Mouse (Mus musculus) hindbrain, embryonic 14.5 days (tissue): ENCODE data around the gene Mpo. TPM values are rescaled to one million over a fixed set of nuclear protein-coding genes. Genes with fewer than 3 reads are reported as not detected.

Experiments
- ATAC-seq: fragments of 200-750 bp; cut with Nextera tagmentation; 2 replicates; pipeline ENCODE4 v1.8.0; 2017; ENCODE audit warnings: moderate number of reproducible peaks, mild to moderate bottlenecking, moderate TSS enrichment, moderate library complexity; ENCODE audit not compliant: low FRiP score
- DNase-seq: peaks from one replicate; pipeline ENCODE4 v3.0.0-alpha.2; 2015; ENCODE audit warnings: low spot score
- H3K27ac ChIP-seq: fragments of 300-500 bp; sonication (generic); 2 replicates; pipeline ENCODE4 v1.5.1; 2014; ENCODE audit warnings: mild to moderate bottlenecking, moderate library complexity
- H3K27me3 ChIP-seq: fragments of 300-500 bp; sonication (generic); 2 replicates; pipeline ENCODE4 v1.6.1; 2014; ENCODE audit warnings: mild to moderate bottlenecking, low read length, mixed read lengths; ENCODE audit not compliant: control insufficient read depth, insufficient read depth
- H3K36me3 ChIP-seq: fragments of 300-500 bp; sonication (generic); replicated peaks from 2 replicates; pipeline ENCODE4 v1.6.1; 2014; ENCODE audit not compliant: control insufficient read depth, insufficient read depth
- H3K4me1 ChIP-seq: fragments of 300-500 bp; sonication (generic); replicated peaks from 2 replicates; pipeline ENCODE4 v1.6.1; 2014; ENCODE audit warnings: antibody characterized with exemption, low read length, mixed read lengths; ENCODE audit not compliant: control insufficient read depth, insufficient read depth
- H3K4me2 ChIP-seq: fragments of 300-500 bp; sonication (generic); replicated peaks from 2 replicates; pipeline ENCODE4 v1.6.1; 2014; ENCODE audit warnings: mild to moderate bottlenecking, moderate library complexity
- H3K4me3 ChIP-seq: fragments of 300-500 bp; sonication (generic); replicated peaks from 2 replicates; pipeline ENCODE4 v1.5.1; 2014; ENCODE audit warnings: mild to moderate bottlenecking, low read length
- H3K9ac ChIP-seq: fragments of 300-500 bp; sonication (generic); 2 replicates; pipeline ENCODE4 v1.6.1; 2014
- H3K9me3 ChIP-seq: fragments of 300-500 bp; sonication (generic); 2 replicates; pipeline ENCODE4 v1.6.1; 2016; ENCODE audit warnings: low read length; ENCODE audit not compliant: control insufficient read depth
- WGBS: fragments of 180-500 bp; shearing (Covaris S2); extraction: QIAGEN DNeasy Blood & Tissue Kit; methylation state at CpG from one replicate; pipeline ENCODE4 v1.1.7; 2014; 5-methylcytosine and 5-hydroxymethylcytosine counted together
- polyA plus RNA-seq: library from polyadenylated mRNA; unstranded; fragments of >200 nt; fragmentation: Nextera tagmentation; extraction: Ambion mirVana; gene quantifications from 2 replicates; pipeline ENCODE4 v1.2.1, GENCODE M21; 2014

The Mpo gene
- polyA plus RNA-seq, 1 experiment from 2014 or later, result 0.88 TPM

- H3K27me3 ChIP-seq, result no peaks in the 10 kb centered on the region
- no peak overlapping the region for H3K4me3 ChIP-seq
- no peaks in the 10 kb centered on the region for H3K4me1 ChIP-seq
- no peak for ATAC-seq
- H3K9me3 ChIP-seq, result no peaks in the 10 kb centered on the region
- H3K4me2 ChIP-seq, result no peak overlapping the region
- WGBS, result 84% methylated on average over 11 of the region's 11 CpGs
- no peak for DNase-seq
- peaks cover 4% of the 10 kb centered on the region; the same call in 1 of the 2 replicates for H3K36me3 ChIP-seq
- H3K27ac ChIP-seq, result no peak overlapping the region
- no peak overlapping the region for H3K9ac ChIP-seq
Measured at GRCm38 (mm10) chr11:87750043-87750421, 43.3 kb upstream of the Mpo start.

GRCm38 (mm10) chr11:87750521-87750920 lies 42.9 kb upstream of the Mpo start:
- H3K36me3 ChIP-seq, result no peaks in the 10 kb centered on the region
- H3K9me3 ChIP-seq, result no peaks in the 10 kb centered on the region
- no peak for DNase-seq
- H3K4me1 ChIP-seq, result no peaks in the 10 kb centered on the region
- 77% methylated on average over 3 of the region's 3 CpGs for WGBS
- ATAC-seq, result no peak
- H3K9ac ChIP-seq, result no peak overlapping the region
- no peak overlapping the region for H3K4me2 ChIP-seq
- H3K27ac ChIP-seq, result no peak overlapping the region
- H3K27me3 ChIP-seq, result no peaks in the 10 kb centered on the region
- H3K4me3 ChIP-seq, result no peak overlapping the region

GRCm38 (mm10) chr11:87751031-87751430 lies 42.4 kb upstream of the Mpo start:
- no peaks in the 10 kb centered on the region for H3K27me3 ChIP-seq
- no peak for ATAC-seq
- H3K36me3 ChIP-seq, result no peaks in the 10 kb centered on the region
- H3K9me3 ChIP-seq, result no peaks in the 10 kb centered on the region
- no peak overlapping the region for H3K27ac ChIP-seq
- H3K9ac ChIP-seq, result no peak overlapping the region
- DNase-seq, result no peak
- 79% methylated on average over 8 of the region's 8 CpGs for WGBS
- no peak overlapping the region for H3K4me2 ChIP-seq
- H3K4me1 ChIP-seq, result no peaks in the 10 kb centered on the region
- H3K4me3 ChIP-seq, result no peak overlapping the region

DNA sequence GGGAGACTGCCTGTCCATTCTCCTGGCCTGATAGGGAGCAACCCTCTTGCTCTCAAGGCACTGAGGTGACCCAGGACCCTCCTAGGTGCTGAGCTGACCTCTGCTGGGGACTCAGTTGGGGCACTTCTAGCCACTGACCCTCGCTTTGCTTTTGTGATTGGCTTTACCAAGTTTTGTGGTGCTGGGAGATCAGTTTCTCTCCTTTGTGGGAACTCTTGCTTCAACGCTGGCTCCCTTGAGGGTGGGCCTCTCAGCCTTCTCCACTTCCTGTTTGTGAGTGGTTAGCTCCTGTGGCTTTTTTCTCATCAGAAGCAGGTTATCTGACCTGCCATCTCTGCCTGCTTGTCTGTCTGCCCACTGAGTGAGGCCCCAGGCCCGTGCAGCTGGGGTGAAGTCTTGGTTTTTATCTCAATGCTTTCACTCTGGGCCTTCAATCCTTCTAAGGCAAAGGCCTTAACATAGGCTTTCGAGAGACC lies 41.9 kb upstream of the Mpo start:
- 69% methylated on average over 4 of the region's 4 CpGs for WGBS
- no peaks in the 10 kb centered on the region for H3K9me3 ChIP-seq
- no peak overlapping the region for H3K4me3 ChIP-seq
- H3K4me1 ChIP-seq, result no peaks in the 10 kb centered on the region
- H3K4me2 ChIP-seq, result no peak overlapping the region
- H3K27me3 ChIP-seq, result no peaks in the 10 kb centered on the region
- no peak for ATAC-seq
- no peak for DNase-seq
- H3K27ac ChIP-seq, result no peak overlapping the region
- no peak overlapping the region for H3K9ac ChIP-seq
- H3K36me3 ChIP-seq, result no peaks in the 10 kb centered on the region

GRCm38 (mm10) chr11:87752307-87752706 lies 41.1 kb upstream of the Mpo start:
- H3K36me3 ChIP-seq, result no peaks in the 10 kb centered on the region
- no peaks in the 10 kb centered on the region for H3K27me3 ChIP-seq
- H3K9ac ChIP-seq, result no peak overlapping the region
- no peak for DNase-seq
- H3K27ac ChIP-seq, result no peak overlapping the region
- no peak overlapping the region for H3K4me3 ChIP-seq
- 75% methylated on average over 1 of the region's 1 CpGs for WGBS
- H3K4me2 ChIP-seq, result no peak overlapping the region
- H3K4me1 ChIP-seq, result no peaks in the 10 kb centered on the region
- H3K9me3 ChIP-seq, result no peaks in the 10 kb centered on the region
- no peak for ATAC-seq

GRCm38 (mm10) chr11:87753255-87753654 lies 40.1 kb upstream of the Mpo start:
- Histone ChIP-seq H3K4me1 (no peaks in the 10 kb centered on the region), H3K4me2 (no peak overlapping the region), H3K9ac (no peak overlapping the region), H3K4me3 (no peak overlapping the region), H3K27ac (no peak overlapping the region), H3K27me3 (no peaks in the 10 kb centered on the region), H3K9me3 (no peaks in the 10 kb centered on the region), H3K36me3 (no peaks in the 10 kb centered on the region)
- DNase-seq (no peak), ATAC-seq (no peak)
- 84% methylated on average over 8 of the region's 8 CpGs for WGBS

- Histone ChIP-seq H3K36me3 (no peaks in the 10 kb centered on the region), H3K9ac (no peak overlapping the region), H3K27me3 (no peaks in the 10 kb centered on the region), H3K27ac (no peak overlapping the region), H3K4me1 (no peaks in the 10 kb centered on the region), H3K4me2 (no peak overlapping the region), H3K4me3 (no peak overlapping the region), H3K9me3 (no peaks in the 10 kb centered on the region)
- ATAC-seq (no peak), DNase-seq (no peak)
- 88% methylated on average over 5 of the region's 5 CpGs for WGBS
Measured at GRCm38 (mm10) chr11:87753891-87754501, 39.4 kb upstream of the Mpo start.

- Histone ChIP-seq H3K4me2 (no peak overlapping the region), H3K4me1 (peaks cover 4% of the 10 kb centered on the region; the same call in 1 of the 2 replicates), H3K27me3 (no peaks in the 10 kb centered on the region), H3K4me3 (no peak overlapping the region), H3K9me3 (no peaks in the 10 kb centered on the region), H3K36me3 (no peaks in the 10 kb centered on the region), H3K9ac (no peak overlapping the region), H3K27ac (no peak overlapping the region)
- ATAC-seq, result no peak
- 76% methylated on average over 5 of the region's 5 CpGs for WGBS
- DNase-seq, result no peak
Measured at GRCm38 (mm10) chr11:87754603-87755002, 38.8 kb upstream of the Mpo start.

GRCm38 (mm10) chr11:87755360-87756017 lies 37.9 kb upstream of the Mpo start:
- H3K4me2 ChIP-seq, result no peak overlapping the region
- H3K4me1 ChIP-seq, result peaks cover 8% of the 10 kb centered on the region; the same call in 1 of the 2 replicates
- H3K4me3 ChIP-seq, result no peak overlapping the region
- H3K27ac ChIP-seq, result no peak overlapping the region
- H3K9me3 ChIP-seq, result no peaks in the 10 kb centered on the region
- no peak overlapping the region for H3K9ac ChIP-seq
- 80% methylated on average over 17 of the region's 17 CpGs for WGBS
- no peaks in the 10 kb centered on the region for H3K27me3 ChIP-seq
- ATAC-seq (no peak), DNase-seq (no peak)
- no peaks in the 10 kb centered on the region for H3K36me3 ChIP-seq
